Mouse (Mus musculus) liver, embryonic 11.5 days (tissue): ENCODE measurements around the gene Nedd4. TPM values are rescaled to one million over a fixed set of nuclear protein-coding genes. Genes with fewer than 3 reads are reported as not detected.

Source experiments
- ATAC-seq: fragments of 200-750 bp; cut with Nextera tagmentation; replicated peaks from 2 replicates; pipeline ENCODE4 v1.8.0; 2017; ENCODE audit warnings: moderate number of reproducible peaks, mild to moderate bottlenecking, moderate TSS enrichment, moderate library complexity; ENCODE audit not compliant: low FRiP score
- DNase-seq: peaks from one replicate; pipeline ENCODE4 v3.0.0-alpha.2; 2017; ENCODE audit warnings: low spot score
- H3K27ac ChIP-seq: fragments of 300-500 bp; sonication (generic); 2 replicates; pipeline ENCODE4 v1.5.1; 2014; ENCODE audit warnings: mild to moderate bottlenecking, low read depth, low read length, control low read depth
- H3K27me3 ChIP-seq: fragments of 300-500 bp; sonication (generic); replicated peaks from 2 replicates; pipeline ENCODE4 v1.6.1; 2014; ENCODE audit warnings: low read length, mixed read lengths; ENCODE audit not compliant: control insufficient read depth, insufficient read depth
- H3K36me3 ChIP-seq: fragments of 300-500 bp; sonication (generic); 2 replicates; pipeline ENCODE4 v1.6.1; 2014; ENCODE audit warnings: mild to moderate bottlenecking, low read length, moderate library complexity, mixed read lengths; ENCODE audit not compliant: control insufficient read depth, insufficient read depth
- H3K4me1 ChIP-seq: fragments of 300-500 bp; sonication (generic); replicated peaks from 2 replicates; pipeline ENCODE4 v1.6.1; 2014; ENCODE audit warnings: low read length, mixed read lengths; ENCODE audit not compliant: control insufficient read depth, insufficient read depth
- H3K4me2 ChIP-seq: fragments of 300-500 bp; sonication (generic); 2 replicates; pipeline ENCODE4 v1.6.1; 2014; ENCODE audit warnings: mild to moderate bottlenecking, control low read depth, moderate library complexity
- H3K4me3 ChIP-seq: fragments of 300-500 bp; sonication (generic); 2 replicates; pipeline ENCODE4 v1.5.1; 2014; ENCODE audit warnings: low read depth, low read length, control low read depth
- H3K9ac ChIP-seq: fragments of 300-500 bp; sonication (generic); 2 replicates; pipeline ENCODE4 v1.6.1; 2014; ENCODE audit warnings: low read depth, low read length, control low read depth
- H3K9me3 ChIP-seq: fragments of 300-500 bp; sonication (generic); 2 replicates; pipeline ENCODE4 v1.6.1; 2016; ENCODE audit warnings: low read length, inconsistent platforms, mixed read lengths; ENCODE audit not compliant: control insufficient read depth
- WGBS: fragments of 180-500 bp; shearing (Covaris S2); extraction: QIAGEN DNeasy Blood & Tissue Kit; methylation state at CpG from one replicate; pipeline ENCODE4 v1.1.7; 2014; 5-methylcytosine and 5-hydroxymethylcytosine counted together
- polyA plus RNA-seq: library from polyadenylated mRNA; unstranded; fragments of >200 nt; fragmentation: Nextera tagmentation; extraction: Ambion mirVana; gene quantifications from 2 replicates; pipeline ENCODE4 v1.2.1, GENCODE M21; 2014

Nedd4 gene
- polyA plus RNA-seq, 1 experiment from 2014 or later = 302 TPM

GRCm38 (mm10) chr9:72763050-72763718 is 101.0 kb downstream of the Nedd4 start:
- Histone ChIP-seq H3K27me3 (no peaks in the 10 kb centered on the region), H3K36me3 (no peaks in the 10 kb centered on the region), H3K9ac (no peak overlapping the region), H3K4me3 (no peak overlapping the region), H3K27ac (no peak overlapping the region), H3K4me2 (no peak overlapping the region), H3K4me1 (peaks cover 7% of the 10 kb centered on the region), H3K9me3 (no peaks in the 10 kb centered on the region)
- whole genome bisulfite sequencing = 47% methylated on average over 3 of the region's 3 CpGs
- no peak for ATAC-seq
- DNase-seq = no peak

- Histone ChIP-seq H3K4me1 (peaks cover 7% of the 10 kb centered on the region), H3K4me3 (peak overlapping the region; percentile 45), H3K4me2 (peak overlapping the region; percentile 79), H3K9ac (peak overlapping the region; percentile 60), H3K27me3 (no peaks in the 10 kb centered on the region), H3K9me3 (no peaks in the 10 kb centered on the region), H3K36me3 (no peaks in the 10 kb centered on the region), H3K27ac (no peak overlapping the region)
- DNase-seq (peak; percentile 84), ATAC-seq (peak; percentile 61)
- 3% methylated on average over 17 of the region's 17 CpGs for WGBS
These were observed 104.7 kb downstream of the Nedd4 start for GRCm38 (mm10) chr9:72766789-72767349.

DNA sequence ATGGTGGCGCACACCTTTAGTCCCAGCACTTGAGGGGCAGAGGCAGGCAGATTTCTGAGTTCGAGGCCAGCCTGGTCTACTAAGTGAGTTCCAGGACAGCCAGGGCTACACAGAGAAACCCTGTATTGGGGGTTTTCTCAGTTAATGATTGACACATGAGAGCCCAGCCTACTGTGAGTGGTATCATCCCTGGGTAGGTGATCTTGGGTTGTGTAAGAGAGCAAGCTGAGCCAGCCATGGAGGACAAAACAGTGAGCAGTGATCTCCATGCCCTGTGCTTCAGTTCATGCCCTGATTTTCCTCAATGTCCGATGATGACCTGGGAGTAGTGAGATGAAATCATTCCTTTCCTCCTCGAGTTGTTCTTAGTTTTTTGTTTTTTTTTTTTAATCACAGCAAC is 112.9 kb downstream of the Nedd4 start:
- H3K36me3 ChIP-seq = no peaks in the 10 kb centered on the region
- H3K27me3 ChIP-seq = no peaks in the 10 kb centered on the region
- WGBS = 84% methylated on average over 4 of the region's 4 CpGs
- H3K27ac ChIP-seq = no peak overlapping the region
- no peak overlapping the region for H3K4me3 ChIP-seq
- ATAC-seq (no peak), DNase-seq (no peak)
- no peak overlapping the region for H3K4me2 ChIP-seq
- H3K4me1 ChIP-seq = no peaks in the 10 kb centered on the region
- H3K9me3 ChIP-seq = no peaks in the 10 kb centered on the region; the same call in 1 of the 2 replicates
- no peak overlapping the region for H3K9ac ChIP-seq

DNA sequence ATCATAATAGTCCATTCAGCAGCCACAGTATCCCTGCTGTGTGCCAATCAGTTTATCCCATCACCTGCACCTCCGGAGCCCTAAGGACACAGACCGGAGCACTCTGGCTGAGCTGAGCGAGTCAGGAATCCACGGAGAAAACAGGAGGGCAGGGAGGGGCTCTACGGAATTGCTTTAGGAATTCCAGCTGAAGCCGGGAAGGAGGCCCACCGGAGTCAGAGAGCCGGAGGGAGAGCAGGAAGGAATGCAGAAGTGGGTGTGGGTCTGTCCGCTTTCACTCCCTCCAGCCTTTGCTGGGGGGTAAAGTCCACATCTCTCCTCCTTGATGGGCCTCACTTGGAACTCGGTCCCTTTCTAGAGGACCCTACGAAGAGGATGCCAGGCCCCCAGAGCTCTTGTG is 116.9 kb downstream of the Nedd4 start:
- H3K27me3 ChIP-seq = no peaks in the 10 kb centered on the region
- H3K27ac ChIP-seq = no peak overlapping the region
- DNase-seq = no peak
- no peak for ATAC-seq
- no peak overlapping the region for H3K4me2 ChIP-seq
- no peaks in the 10 kb centered on the region for H3K36me3 ChIP-seq
- no peaks in the 10 kb centered on the region; the same call in 1 of the 2 replicates for H3K9me3 ChIP-seq
- H3K4me1 ChIP-seq = peaks cover 7% of the 10 kb centered on the region; the same call in 1 of the 2 replicates
- WGBS = 52% methylated on average over 11 of the region's 11 CpGs
- no peak overlapping the region for H3K9ac ChIP-seq
- no peak overlapping the region for H3K4me3 ChIP-seq

- Histone ChIP-seq H3K4me2 (no peak overlapping the region), H3K4me1 (peaks cover 7% of the 10 kb centered on the region; the same call in 1 of the 2 replicates), H3K36me3 (no peaks in the 10 kb centered on the region), H3K4me3 (no peak overlapping the region), H3K9ac (no peak overlapping the region), H3K27ac (no peak overlapping the region), H3K9me3 (no peaks in the 10 kb centered on the region; the same call in 1 of the 2 replicates), H3K27me3 (no peaks in the 10 kb centered on the region)
- DNase-seq (no peak), ATAC-seq (no peak)
- WGBS = 16% methylated on average over 4 of the region's 4 CpGs
These were observed 117.6 kb downstream of the Nedd4 start for GRCm38 (mm10) chr9:72779733-72780132.

- WGBS = 27% methylated on average over 5 of the region's 5 CpGs
- Histone ChIP-seq H3K9ac (no peak overlapping the region), H3K4me2 (peak overlapping the region; percentile 31; the same call in 1 of the 2 replicates), H3K27me3 (no peaks in the 10 kb centered on the region), H3K36me3 (no peaks in the 10 kb centered on the region), H3K9me3 (no peaks in the 10 kb centered on the region; the same call in 1 of the 2 replicates), H3K4me3 (no peak overlapping the region), H3K4me1 (peaks cover 7% of the 10 kb centered on the region; the same call in 1 of the 2 replicates), H3K27ac (no peak overlapping the region)
- DNase-seq (no peak), ATAC-seq (no peak)
These were observed 118.5 kb downstream of the Nedd4 start for GRCm38 (mm10) chr9:72780694-72781093.

DNA sequence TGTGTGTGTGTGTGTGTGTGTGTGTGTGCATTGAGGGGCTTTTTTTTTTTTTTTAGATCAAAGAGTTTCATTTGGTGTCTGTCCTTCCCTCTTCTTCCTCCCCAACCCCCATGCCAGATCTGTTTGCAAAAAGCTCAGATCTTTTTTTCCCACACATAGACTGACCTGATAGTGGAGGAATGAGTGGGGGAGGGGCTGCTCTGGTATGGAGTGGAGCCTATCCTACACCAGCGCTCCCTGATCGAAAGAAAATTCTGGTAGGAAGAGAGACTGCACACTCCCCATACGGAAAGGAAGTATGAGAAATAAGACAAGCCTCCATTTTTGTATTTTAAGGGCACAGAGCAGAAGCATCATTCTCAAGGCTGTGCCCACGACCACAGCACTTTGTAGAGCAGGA is 119.3 kb downstream of the Nedd4 start:
- 23% methylated on average over 4 of the region's 4 CpGs for WGBS
- no peaks in the 10 kb centered on the region for H3K27me3 ChIP-seq
- H3K4me2 ChIP-seq = 0 out of 2 replicates have a peak overlapping the region, but pooled peaks have one; percentile 28
- H3K9me3 ChIP-seq = no peaks in the 10 kb centered on the region; the same call in 1 of the 2 replicates
- no peaks in the 10 kb centered on the region for H3K36me3 ChIP-seq
- no peak overlapping the region for H3K4me3 ChIP-seq
- H3K4me1 ChIP-seq = peaks cover 7% of the 10 kb centered on the region; the same call in 1 of the 2 replicates
- H3K9ac ChIP-seq = no peak overlapping the region
- DNase-seq (no peak), ATAC-seq (no peak)
- H3K27ac ChIP-seq = no peak overlapping the region

DNA sequence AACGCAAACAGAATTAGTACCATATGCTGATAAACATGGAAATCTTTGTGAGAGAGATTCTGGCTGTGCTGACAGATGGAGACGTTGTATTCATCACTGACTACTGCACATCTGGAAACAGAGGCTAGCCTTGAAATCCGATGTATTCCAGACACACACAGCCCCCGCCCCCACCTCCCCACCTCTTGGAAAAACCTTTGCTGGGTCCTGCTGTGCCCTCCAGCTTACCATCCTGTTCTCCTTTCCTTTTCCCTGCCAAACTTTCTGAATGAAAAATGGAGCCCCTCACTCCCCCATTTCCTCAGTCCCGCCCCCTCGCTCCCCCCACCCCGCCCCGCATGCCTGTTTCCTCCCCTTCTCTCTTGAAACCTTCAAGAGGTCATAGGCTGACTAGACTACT is 120.0 kb downstream of the Nedd4 start:
- 37% methylated on average over 8 of the region's 8 CpGs for WGBS
- Histone ChIP-seq H3K27ac (no peak overlapping the region), H3K36me3 (no peaks in the 10 kb centered on the region), H3K9me3 (no peaks in the 10 kb centered on the region; the same call in 1 of the 2 replicates), H3K4me1 (peaks cover 7% of the 10 kb centered on the region; the same call in 1 of the 2 replicates), H3K27me3 (no peaks in the 10 kb centered on the region), H3K4me3 (no peak overlapping the region), H3K9ac (no peak overlapping the region), H3K4me2 (no peak overlapping the region)
- ATAC-seq (no peak), DNase-seq (no peak)

- Histone ChIP-seq H3K4me1 (peaks cover 5% of the 10 kb centered on the region), H3K27me3 (no peaks in the 10 kb centered on the region), H3K4me2 (no peak overlapping the region), H3K4me3 (no peak overlapping the region), H3K9me3 (no peaks in the 10 kb centered on the region), H3K36me3 (no peaks in the 10 kb centered on the region), H3K27ac (no peak overlapping the region), H3K9ac (no peak overlapping the region)
- no peak for DNase-seq
- no peak for ATAC-seq
- WGBS = 69% methylated on average over 1 of the region's 1 CpGs
These were observed 125.6 kb downstream of the Nedd4 start for GRCm38 (mm10) chr9:72787732-72788131.
